Mouse (Mus musculus) liver, adult 2 months (tissue): ENCODE measurements around the gene Yipf4. TPM values are rescaled to one million over a fixed set of nuclear protein-coding genes. Genes with fewer than 3 reads are reported as not detected.
A peak's percentile ranks its signal among the peaks of the same experiment; 100 is the strongest.

Source experiments
- DNase-seq: peaks from one replicate; pipeline ENCODE4 v3.0.0-alpha.2; 2011; ENCODE audit warnings: low read depth, low spot score; ENCODE audit errors: extremely low read depth
- H3K27ac ChIP-seq: fragments of 200-500 bp; replicated peaks from 2 replicates; pipeline ENCODE4 v1.5.1; 2012; ENCODE audit warnings: low read depth, mild to moderate bottlenecking, control low read depth, inconsistent platforms, low read length; ENCODE audit not compliant: insufficient read depth
- H3K27me3 ChIP-seq: fragments of 200-500 bp; 2 replicates; pipeline ENCODE4 v1.6.1; 2012; ENCODE audit warnings: mild to moderate bottlenecking, moderate library complexity, low read length, inconsistent platforms; ENCODE audit not compliant: control insufficient read depth, insufficient read depth
- H3K36me3 ChIP-seq: fragments of 200-500 bp; 2 replicates; pipeline ENCODE4 v1.6.1; 2012; ENCODE audit warnings: low read length, inconsistent platforms; ENCODE audit not compliant: control insufficient read depth, insufficient read depth
- H3K4me1 ChIP-seq: fragments of 200-500 bp; 2 replicates; pipeline ENCODE4 v1.6.1; 2011; ENCODE audit warnings: low read length; ENCODE audit not compliant: control insufficient read depth, insufficient read depth
- H3K4me3 ChIP-seq: fragments of 200-500 bp; 2 replicates; pipeline ENCODE4 v1.5.1; 2011; ENCODE audit warnings: low read depth, mild to moderate bottlenecking, control low read depth, low read length, moderate library complexity; ENCODE audit not compliant: insufficient read depth
- H3K79me2 ChIP-seq: fragments of 200-500 bp; 2 replicates; pipeline ENCODE4 v1.6.1; 2012; ENCODE audit warnings: inconsistent platforms, mild to moderate bottlenecking, low read length, moderate library complexity; ENCODE audit not compliant: control insufficient read depth, insufficient read depth
- H3K9ac ChIP-seq: fragments of 200-500 bp; 2 replicates; pipeline ENCODE4 v1.6.1; 2012; ENCODE audit warnings: low read depth, mild to moderate bottlenecking, control low read depth, inconsistent platforms, low read length
- CTCF ChIP-seq: fragments of 200-500 bp; IDR thresholded peaks from 2 replicates; pipeline ENCODE4 v1.5.1; 2011; ENCODE audit warnings: low read depth, low read length, control low read depth
- POLR2A ChIP-seq: fragments of 200-500 bp; IDR thresholded peaks from 2 replicates; pipeline ENCODE4 v1.6.1; 2011; ENCODE audit warnings: low read length, control low read depth; ENCODE audit not compliant: insufficient read depth; ENCODE audit errors: extremely low read depth
- WGBS: fragments of 180-500 bp; shearing (Covaris S2); methylation state at CpG from one replicate; pipeline ENCODE4 v1.1.7; 2018; 5-methylcytosine and 5-hydroxymethylcytosine counted together
- polyA plus RNA-seq: library from polyadenylated mRNA; depleted of rRNA; stranded (reverse); fragments of >200 nt; gene quantifications from 2 replicates; pipeline ENCODE4 v1.2.3, GENCODE M21; 2012
- total RNA-seq: library from RNA; depleted of rRNA; stranded (reverse); fragments of >200 nt; gene quantifications from 2 replicates; pipeline ENCODE4 v1.2.3, GENCODE M21; 2014

Gene Yipf4
- total and polyA plus RNA-seq, 2 experiments = 27.4 to 30.3 TPM

- H3K79me2 ChIP-seq = no peaks in the 10 kb centered on the region
- H3K36me3 ChIP-seq = no peaks in the 10 kb centered on the region
- DNase-seq = no peak
- TF ChIP-seq CTCF = no peak
- H3K9ac ChIP-seq = no peak overlapping the region
- H3K27me3 ChIP-seq = no peaks in the 10 kb centered on the region
- no peak overlapping the region for H3K4me3 ChIP-seq
- WGBS = 79% methylated on average over 3 of the region's 3 CpGs
- H3K27ac ChIP-seq = no peak overlapping the region
- H3K4me1 ChIP-seq = no peaks in the 10 kb centered on the region
Observed at GRCm38 (mm10) chr17:74508600-74508999, 19.3 kb downstream of the Yipf4 start.

- no peaks in the 10 kb centered on the region for H3K4me1 ChIP-seq
- no peaks in the 10 kb centered on the region for H3K79me2 ChIP-seq
- no peak for DNase-seq
- H3K27ac ChIP-seq = no peak overlapping the region
- H3K4me3 ChIP-seq = no peak overlapping the region
- TF ChIP-seq POLR2A (no peak), CTCF (no peak)
- no peaks in the 10 kb centered on the region for H3K27me3 ChIP-seq
- no peaks in the 10 kb centered on the region for H3K36me3 ChIP-seq
- H3K9ac ChIP-seq = no peak overlapping the region
- 84% methylated on average over 2 of the region's 2 CpGs for WGBS
Observed at GRCm38 (mm10) chr17:74512308-74512707, 23.0 kb downstream of the Yipf4 start.

- no peak for DNase-seq
- no peaks in the 10 kb centered on the region for H3K36me3 ChIP-seq
- no peak overlapping the region for H3K27ac ChIP-seq
- TF ChIP-seq POLR2A (no peak), CTCF (no peak)
- H3K27me3 ChIP-seq = no peaks in the 10 kb centered on the region
- peaks cover 4% of the 10 kb centered on the region; the same call in 1 of the 2 replicates for H3K4me1 ChIP-seq
- H3K4me3 ChIP-seq = no peak overlapping the region
- no peak overlapping the region for H3K9ac ChIP-seq
- WGBS = 86% methylated on average over 8 of the region's 8 CpGs
- H3K79me2 ChIP-seq = no peaks in the 10 kb centered on the region
Observed at GRCm38 (mm10) chr17:74522797-74523723, 33.8 kb downstream of the Yipf4 start.

- no peak for TF ChIP-seq POLR2A
- no peak for TF ChIP-seq CTCF
- peak; percentile 68 for DNase-seq
- H3K27me3 ChIP-seq = no peaks in the 10 kb centered on the region
- H3K4me3 ChIP-seq = no peak overlapping the region
- no peak overlapping the region for H3K9ac ChIP-seq
- peaks cover 13% of the 10 kb centered on the region; the same call in 1 of the 2 replicates for H3K79me2 ChIP-seq
- no peaks in the 10 kb centered on the region for H3K36me3 ChIP-seq
- no peak overlapping the region for H3K27ac ChIP-seq
- WGBS = 89% methylated on average over 2 of the region's 2 CpGs
- H3K4me1 ChIP-seq = peaks cover 4% of the 10 kb centered on the region; the same call in 1 of the 2 replicates
Observed at GRCm38 (mm10) chr17:74526117-74526516, 36.8 kb downstream of the Yipf4 start.

GRCm38 (mm10) chr17:74526806-74527653 lies 37.7 kb downstream of the Yipf4 start:
- no peak for TF ChIP-seq CTCF
- Histone ChIP-seq H3K27me3 (no peaks in the 10 kb centered on the region), H3K79me2 (peaks cover 13% of the 10 kb centered on the region; the same call in 1 of the 2 replicates), H3K27ac (peak overlapping the region; percentile 90), H3K9ac (no peak overlapping the region), H3K36me3 (no peaks in the 10 kb centered on the region), H3K4me1 (peaks cover 4% of the 10 kb centered on the region; the same call in 1 of the 2 replicates), H3K4me3 (peak overlapping the region; percentile 58; the same call in 1 of the 2 replicates)
- DNase-seq = no peak
- 90% methylated on average over 9 of the region's 9 CpGs for WGBS
